Mouse (Mus musculus) cerebellum, postnatal 4 days (tissue): ENCODE data around the gene Olfr970.
"Not testable (repeated sequence)": the region's sequence is repeated elsewhere in the genome, so short reads cannot be mapped to it uniquely, and the experiment has no call there.

Source experiments
- DNase-seq, 2 experiments: peaks; one replicate each; pipeline ENCODE4 v3.0.0; 2022; ENCODE audit warnings: low spot score in 2 of 2, mixed read lengths in 1 of 2

Gene Olfr970

DNA sequence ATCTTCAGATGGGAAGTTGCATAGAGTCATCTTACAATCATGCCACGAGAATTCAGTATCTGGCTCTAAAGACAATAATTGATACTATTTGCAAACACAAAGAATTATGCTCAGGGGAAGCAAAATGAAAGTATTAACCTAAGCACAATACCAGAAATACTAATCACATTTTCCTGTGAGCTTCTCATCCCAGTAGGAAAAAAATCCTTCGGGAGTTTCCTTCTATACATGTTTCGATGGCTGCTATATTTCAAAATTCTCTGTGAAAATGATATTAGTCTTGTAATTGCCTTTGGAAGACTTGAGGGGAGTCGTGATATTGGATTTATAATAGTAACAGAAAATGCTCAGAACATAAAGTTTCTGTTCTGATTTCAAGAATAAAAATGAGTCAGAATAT is at the start of gene Olfr970:
Olfr970 (plus strand) TSS at position 301 of the 400 bp plus-strand sequence.
- no peak for DNase-seq

GRCm38 (mm10) chr9:39783153-39783552 is 25.5 kb upstream of the Olfr970 start, which contains the start of gene Olfr968:
Gene Olfr968 (minus strand): TSS chr9:39783253.
- DNase-seq = no peak

DNA sequence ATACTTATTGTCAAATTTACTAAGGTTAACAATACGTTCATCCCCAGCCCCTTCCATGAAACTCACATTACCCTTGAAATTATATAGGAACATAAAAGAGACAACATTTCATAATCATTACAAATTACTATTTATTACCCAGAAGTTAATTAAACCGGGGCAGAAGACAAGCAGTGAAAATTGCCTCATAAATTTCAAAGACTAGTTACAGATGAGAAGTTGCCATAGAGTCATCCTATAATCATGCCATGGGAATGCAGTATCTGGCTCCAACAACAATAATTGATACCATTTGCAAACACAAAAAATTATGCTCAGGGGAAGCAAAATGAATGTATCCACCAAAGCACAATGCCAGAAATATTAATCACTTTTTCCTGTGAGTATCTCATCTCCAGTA is 18.1 kb upstream of the Olfr970 start, which contains the start of gene Olfr969:
Olfr969 (plus strand) TSS at position 388 of the 400 bp plus-strand sequence.
- DNase-seq = no peak

GRCm38 (mm10) chr9:39836576-39836975 is 27.9 kb downstream of the Olfr970 start, which contains the start of gene Olfr971:
Gene Olfr971 (plus strand): TSS chr9:39836876.
- DNase-seq = not testable (repeated sequence)

GRCm38 (mm10) chr9:39866122-39866521 is 57.5 kb downstream of the Olfr970 start, which contains the start of gene Olfr972:
Gene Olfr972 (plus strand): TSS chr9:39866422.
- DNase-seq = no peak
